Mouse (Mus musculus) E14TG2a.4 (cell line): ENCODE data around the gene Pkn3.
A peak's percentile ranks its signal among the peaks of the same experiment; 100 is the strongest.

Source experiments
- H3K27me3 ChIP-seq: 2 replicates; pipeline ENCODE4 v1.6.1; 2014; ENCODE audit warnings: low read length, control low read depth; ENCODE audit not compliant: insufficient read depth
- H3K36me3 ChIP-seq: 2 replicates; pipeline ENCODE4 v1.6.1; 2014; ENCODE audit warnings: low read length, control low read depth; ENCODE audit not compliant: insufficient read depth
- H3K4me1 ChIP-seq: replicated peaks from 2 replicates; pipeline ENCODE4 v1.6.1; 2014; ENCODE audit warnings: low read depth, low read length, control low read depth
- H3K4me3 ChIP-seq: replicated peaks from 2 replicates; pipeline ENCODE4 v1.5.1; 2014; ENCODE audit warnings: mild to moderate bottlenecking, low read length
- H3K9me3 ChIP-seq: 2 replicates; pipeline ENCODE4 v1.6.1; 2014; ENCODE audit warnings: low read length, control low read depth
- CTCF ChIP-seq: conservative IDR thresholded peaks from 2 replicates; pipeline ENCODE4 v1.5.1; 2014; ENCODE audit warnings: low read length
- NANOG ChIP-seq: IDR thresholded peaks from 2 replicates; pipeline ENCODE4 v1.6.1; 2014; ENCODE audit warnings: borderline replicate concordance, low read length, mixed read lengths
- POU5F1 ChIP-seq: IDR thresholded peaks from 2 replicates; pipeline ENCODE4 v1.6.1; 2014; ENCODE audit warnings: low read length, borderline replicate concordance

The Pkn3 gene

DNA sequence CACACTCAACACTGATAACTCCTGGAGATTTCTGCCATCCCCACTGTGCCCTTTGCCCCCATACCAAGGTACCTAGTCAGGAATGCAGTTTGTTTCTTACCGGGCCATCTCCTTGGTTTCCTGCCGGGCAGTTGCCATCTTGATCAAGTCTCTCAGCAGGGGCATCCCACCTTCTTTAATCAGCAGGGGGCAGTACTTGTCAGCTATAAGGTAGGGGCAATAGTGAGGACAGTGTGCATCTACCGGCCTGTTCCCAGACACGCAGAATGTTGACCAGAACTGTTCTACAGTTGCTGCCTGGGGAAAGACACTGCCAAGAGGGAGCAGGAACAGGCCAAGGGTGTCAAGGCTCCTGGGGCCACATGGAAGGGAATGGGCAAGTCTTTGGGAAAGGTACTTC, 22.7 kb downstream of the Pkn3 start:
- no peaks in the 10 kb centered on the region for H3K9me3 ChIP-seq
- no peak overlapping the region for H3K4me3 ChIP-seq
- TF ChIP-seq POU5F1: no peak
- no peak for TF ChIP-seq CTCF
- no peak for TF ChIP-seq NANOG
- H3K36me3 ChIP-seq: peaks cover 86% of the 10 kb centered on the region
- H3K4me1 ChIP-seq: peaks cover 23% of the 10 kb centered on the region
- no peaks in the 10 kb centered on the region for H3K27me3 ChIP-seq

DNA sequence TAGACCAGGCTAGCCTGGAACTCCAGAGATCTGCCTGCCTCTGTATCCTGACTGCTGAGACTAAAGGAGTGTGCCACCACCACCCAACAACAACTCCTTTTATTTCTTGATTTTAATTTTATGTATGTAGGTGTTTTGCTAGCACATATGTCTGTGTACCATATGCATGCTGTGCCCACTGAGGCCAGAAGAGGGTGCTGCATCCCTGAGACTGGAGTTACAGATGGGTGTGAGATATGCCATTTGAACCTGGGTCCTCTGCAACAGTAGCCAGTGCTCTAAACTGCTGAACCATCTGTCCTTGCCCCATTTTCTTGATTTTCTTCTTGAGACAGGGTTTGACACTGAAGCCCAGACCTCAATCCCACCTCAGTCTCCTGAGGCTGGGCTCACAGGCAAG, 28.9 kb downstream of the Pkn3 start:
- Histone ChIP-seq H3K4me1 (peaks cover 30% of the 10 kb centered on the region), H3K27me3 (no peaks in the 10 kb centered on the region), H3K4me3 (no peak overlapping the region), H3K9me3 (no peaks in the 10 kb centered on the region), H3K36me3 (peaks cover 89% of the 10 kb centered on the region)
- TF ChIP-seq POU5F1: no peak
- TF ChIP-seq CTCF: peak; percentile 90

DNA sequence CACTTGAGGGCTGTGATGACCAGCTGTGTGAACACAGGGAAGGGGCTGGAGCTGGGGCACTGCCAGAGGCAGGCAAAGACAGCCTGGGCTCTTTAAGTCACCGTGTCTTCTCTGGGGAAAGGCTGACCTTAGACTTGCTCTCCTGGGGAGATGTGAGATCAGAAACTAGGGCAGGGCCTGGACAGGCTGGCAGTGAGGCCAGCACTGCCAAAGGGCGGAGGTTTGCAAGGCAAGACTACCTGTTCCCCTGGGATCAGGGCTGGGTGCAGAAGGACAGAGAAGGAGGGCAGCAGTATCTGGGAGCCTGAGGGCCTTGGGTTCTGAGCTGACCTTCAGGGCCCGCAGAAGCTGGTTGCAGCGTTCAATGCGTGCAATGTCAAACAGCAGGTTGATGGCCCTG, 30.2 kb downstream of the Pkn3 start:
- TF ChIP-seq POU5F1 (no peak), NANOG (no peak), CTCF (no peak)
- H3K36me3 ChIP-seq: peaks cover 87% of the 10 kb centered on the region
- no peaks in the 10 kb centered on the region for H3K27me3 ChIP-seq
- H3K4me3 ChIP-seq: no peak overlapping the region
- peaks cover 26% of the 10 kb centered on the region for H3K4me1 ChIP-seq
- H3K9me3 ChIP-seq: no peaks in the 10 kb centered on the region

DNA sequence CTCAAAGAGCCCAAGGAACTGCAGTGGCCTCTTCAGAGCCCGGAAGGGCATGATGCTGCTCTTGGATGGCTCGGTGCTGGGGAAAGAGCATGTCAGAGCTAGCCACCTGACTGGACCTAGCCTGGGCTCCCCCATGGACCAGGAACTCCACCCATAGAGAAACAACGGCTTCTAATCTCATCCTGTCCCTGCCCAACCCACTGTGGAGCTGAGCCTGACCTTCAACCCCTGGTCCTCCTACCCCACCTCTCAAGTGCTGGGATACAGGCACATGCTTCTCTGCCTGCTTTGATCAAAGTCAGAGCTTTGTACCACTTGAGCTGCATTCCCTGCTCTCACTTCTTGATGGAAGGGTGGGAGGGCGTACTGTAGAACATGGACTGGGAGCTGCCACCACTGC, 30.8 kb downstream of the Pkn3 start:
- no peaks in the 10 kb centered on the region for H3K27me3 ChIP-seq
- peaks cover 31% of the 10 kb centered on the region for H3K4me1 ChIP-seq
- TF ChIP-seq CTCF: no peak
- no peak for TF ChIP-seq NANOG
- TF ChIP-seq POU5F1: no peak
- no peaks in the 10 kb centered on the region for H3K9me3 ChIP-seq
- H3K4me3 ChIP-seq: no peak overlapping the region
- peaks cover 87% of the 10 kb centered on the region for H3K36me3 ChIP-seq

DNA sequence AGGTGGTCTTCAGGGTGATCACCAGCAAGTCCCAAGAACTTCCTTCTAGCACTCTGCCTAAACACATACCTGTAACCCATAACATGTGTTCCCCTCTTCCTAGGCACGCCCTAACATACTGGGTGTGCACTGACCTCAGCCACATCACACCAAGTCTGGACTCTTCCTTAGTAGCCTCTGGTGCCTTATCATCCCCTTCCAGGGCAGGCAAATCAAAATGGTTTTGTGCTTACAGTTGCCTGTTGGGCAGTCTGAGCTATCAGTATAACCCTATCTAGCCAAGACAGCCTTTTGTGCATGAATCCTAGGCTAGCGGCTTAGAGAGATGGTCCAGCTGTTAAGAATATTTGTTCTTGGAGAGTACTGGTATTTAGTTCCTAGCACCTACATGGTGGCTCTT, 34.0 kb downstream of the Pkn3 start:
- H3K9me3 ChIP-seq: no peaks in the 10 kb centered on the region
- H3K4me3 ChIP-seq: no peak overlapping the region
- H3K27me3 ChIP-seq: no peaks in the 10 kb centered on the region
- no peak for TF ChIP-seq NANOG
- TF ChIP-seq CTCF: no peak
- TF ChIP-seq POU5F1: no peak
- peaks cover 40% of the 10 kb centered on the region for H3K4me1 ChIP-seq
- H3K36me3 ChIP-seq: peaks cover 75% of the 10 kb centered on the region

DNA sequence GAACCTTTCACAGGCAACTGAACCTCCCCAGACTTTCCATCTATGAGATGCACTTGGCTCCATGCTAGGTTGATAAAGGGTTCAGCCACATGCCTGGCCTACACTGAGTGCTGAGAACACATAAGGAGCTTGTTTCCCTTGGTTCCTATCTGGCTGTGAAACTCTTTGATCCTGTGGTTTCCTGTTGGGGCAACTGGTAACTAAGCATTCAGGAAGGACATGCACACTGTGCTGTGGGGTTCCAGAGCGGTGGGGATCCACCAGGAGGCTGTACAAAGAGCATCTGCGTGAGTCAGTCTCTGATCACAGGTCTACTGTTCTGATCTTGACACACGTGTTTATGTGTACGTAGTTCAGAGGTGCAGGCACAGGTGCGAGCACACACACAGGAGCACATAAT, 35.1 kb downstream of the Pkn3 start:
- H3K36me3 ChIP-seq: peaks cover 64% of the 10 kb centered on the region
- no peak overlapping the region for H3K4me3 ChIP-seq
- no peaks in the 10 kb centered on the region for H3K27me3 ChIP-seq
- H3K9me3 ChIP-seq: no peaks in the 10 kb centered on the region
- peaks cover 37% of the 10 kb centered on the region for H3K4me1 ChIP-seq
- no peak for TF ChIP-seq NANOG
- TF ChIP-seq POU5F1: no peak
- TF ChIP-seq CTCF: no peak

DNA sequence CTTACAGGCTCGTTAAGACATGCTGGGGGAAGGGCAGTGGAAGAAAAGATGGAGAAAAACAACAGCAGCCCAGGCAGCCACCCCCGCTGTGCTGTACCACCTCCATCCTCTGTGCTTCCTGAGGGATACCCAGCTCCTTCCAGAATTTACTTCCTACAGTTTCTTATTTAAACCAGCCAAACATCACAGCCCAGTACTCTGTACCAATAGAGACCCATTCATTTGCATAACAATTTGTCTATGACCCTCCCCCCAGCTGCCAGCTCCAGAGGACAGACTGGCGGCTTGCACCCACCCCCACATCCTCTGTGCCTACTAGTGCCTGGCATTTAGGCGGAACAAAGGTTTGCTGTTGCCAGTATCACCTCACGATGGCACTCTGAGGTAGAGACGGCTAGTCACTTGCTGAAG, 42.2 kb downstream of the Pkn3 start:
- TF ChIP-seq POU5F1 (peak; percentile 61; the same call in 1 of the 2 replicates), NANOG (no peak)
- peaks cover 72% of the 10 kb centered on the region for H3K4me1 ChIP-seq
- peak overlapping the region; percentile 27 for H3K4me3 ChIP-seq
- H3K36me3 ChIP-seq: peaks cover 28% of the 10 kb centered on the region
- no peaks in the 10 kb centered on the region for H3K27me3 ChIP-seq
- no peaks in the 10 kb centered on the region for H3K9me3 ChIP-seq

DNA sequence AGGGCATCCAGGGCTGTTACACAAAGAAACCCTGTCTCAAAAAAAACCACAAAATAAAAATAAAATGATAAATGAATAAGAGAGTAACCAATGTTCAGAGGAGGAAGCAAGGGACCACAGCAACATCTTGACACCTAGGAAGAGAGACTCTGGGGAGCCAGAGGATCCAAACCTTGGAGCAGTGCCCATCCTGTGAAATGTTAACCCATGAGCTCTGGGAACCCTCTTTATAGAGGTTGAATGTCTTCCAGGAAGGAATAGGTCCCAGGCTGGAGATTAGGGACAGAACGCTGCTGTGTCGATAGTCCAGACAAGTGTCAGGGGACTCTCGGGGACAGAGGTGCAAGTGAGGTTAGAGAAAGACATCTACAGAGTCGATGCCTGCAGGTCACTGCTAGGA, 42.8 kb downstream of the Pkn3 start:
- Histone ChIP-seq H3K27me3 (no peaks in the 10 kb centered on the region), H3K4me1 (peaks cover 71% of the 10 kb centered on the region), H3K36me3 (peaks cover 28% of the 10 kb centered on the region), H3K4me3 (no peak overlapping the region), H3K9me3 (no peaks in the 10 kb centered on the region)
- TF ChIP-seq CTCF (no peak), NANOG (no peak), POU5F1 (no peak)

DNA sequence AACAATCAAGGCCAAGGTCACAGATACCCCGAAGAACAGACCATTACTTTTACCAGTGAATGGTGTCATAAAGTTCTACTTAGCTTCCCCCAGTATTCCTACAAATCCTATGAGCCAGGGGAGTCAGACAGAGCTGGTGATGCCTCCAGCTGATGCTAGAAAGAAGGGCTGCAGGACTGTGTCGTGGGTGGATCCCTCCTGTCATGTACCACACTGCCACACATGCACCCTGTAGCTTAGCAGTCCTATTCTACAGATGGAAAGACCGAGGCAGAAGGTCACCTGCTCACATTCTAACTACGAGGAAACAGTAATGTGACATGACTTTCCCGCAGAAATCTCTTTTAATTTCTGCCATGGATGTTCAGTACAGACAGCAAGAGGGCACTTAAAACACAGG, 45.3 kb downstream of the Pkn3 start:
- Histone ChIP-seq H3K36me3 (peaks cover 17% of the 10 kb centered on the region), H3K27me3 (no peaks in the 10 kb centered on the region), H3K4me1 (peaks cover 65% of the 10 kb centered on the region), H3K4me3 (no peak overlapping the region), H3K9me3 (no peaks in the 10 kb centered on the region)
- TF ChIP-seq POU5F1 (no peak), CTCF (no peak), NANOG (no peak)
